Mouse (Mus musculus) cerebellum, postnatal 14 days (tissue): ENCODE measurements at regions not wholly inside any gene's neighbourhood (a gene's known extent, or its start where the extent isn't known, plus 50 kb on each side); places are given as distances from the start of the nearest gene placed in this dataset.

Experiments used
- DNase-seq, 2 experiments: peaks; one replicate each; pipeline ENCODE4 v3.0.0; 2021; ENCODE audit warnings: mixed read lengths in 2 of 2

GRCm38 (mm10) chr3:132022032-132022431 is 63.1 kb upstream of the Dkk2 start:
- DNase-seq = no peak

- DNase-seq = no peak
Measured at GRCm38 (mm10) chr3:132023342-132023741, 61.8 kb upstream of the Dkk2 start.

- no peak for DNase-seq
Measured at GRCm38 (mm10) chr3:132029112-132029511, 56.0 kb upstream of the Dkk2 start.

DNA sequence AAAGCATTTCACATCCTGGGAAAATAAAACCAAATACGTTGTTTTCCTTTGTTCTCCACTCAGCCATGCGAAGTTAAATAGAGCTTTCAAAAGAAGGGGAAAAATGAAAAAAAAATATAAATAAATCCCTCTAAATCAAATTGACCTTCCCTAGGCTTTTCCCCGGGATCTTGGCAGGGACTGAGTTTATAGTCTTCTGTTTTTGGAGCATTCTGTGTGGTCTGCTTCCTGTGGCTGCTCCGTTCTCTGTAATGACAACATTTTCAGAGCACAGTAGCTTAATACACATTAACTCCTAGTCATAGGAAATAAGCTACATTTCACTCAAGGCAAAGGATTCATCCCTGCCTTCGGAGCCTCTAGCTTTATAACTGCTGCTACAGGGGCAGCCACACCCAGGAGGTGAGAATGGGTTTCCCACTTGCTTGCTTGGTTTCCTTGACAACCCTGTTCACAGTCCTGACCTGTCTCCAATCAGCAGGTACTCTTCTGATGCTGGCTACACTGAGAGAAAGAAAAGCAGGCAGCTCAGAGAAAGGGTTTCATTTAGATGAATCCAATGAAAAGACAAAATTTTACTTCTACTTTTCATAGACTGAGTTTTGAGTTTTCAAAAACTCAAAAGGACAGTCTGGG is 51.9 kb upstream of the Dkk2 start:
- DNase-seq = peak; percentile 4 to 18

- no peak for DNase-seq
Measured at GRCm38 (mm10) chr3:132035176-132035575, 49.9 kb upstream of the Dkk2 start.
